Mouse (Mus musculus): Measurements from ENCODE around the gene Hist2h2ac.
A peak's percentile ranks its signal among the peaks of the same experiment; 100 is the strongest.
"Not testable (repeated sequence)": the region's sequence is repeated elsewhere in the genome, so short reads cannot be mapped to it uniquely, and the experiment has no call there.

Gene Hist2h2ac

DNA sequence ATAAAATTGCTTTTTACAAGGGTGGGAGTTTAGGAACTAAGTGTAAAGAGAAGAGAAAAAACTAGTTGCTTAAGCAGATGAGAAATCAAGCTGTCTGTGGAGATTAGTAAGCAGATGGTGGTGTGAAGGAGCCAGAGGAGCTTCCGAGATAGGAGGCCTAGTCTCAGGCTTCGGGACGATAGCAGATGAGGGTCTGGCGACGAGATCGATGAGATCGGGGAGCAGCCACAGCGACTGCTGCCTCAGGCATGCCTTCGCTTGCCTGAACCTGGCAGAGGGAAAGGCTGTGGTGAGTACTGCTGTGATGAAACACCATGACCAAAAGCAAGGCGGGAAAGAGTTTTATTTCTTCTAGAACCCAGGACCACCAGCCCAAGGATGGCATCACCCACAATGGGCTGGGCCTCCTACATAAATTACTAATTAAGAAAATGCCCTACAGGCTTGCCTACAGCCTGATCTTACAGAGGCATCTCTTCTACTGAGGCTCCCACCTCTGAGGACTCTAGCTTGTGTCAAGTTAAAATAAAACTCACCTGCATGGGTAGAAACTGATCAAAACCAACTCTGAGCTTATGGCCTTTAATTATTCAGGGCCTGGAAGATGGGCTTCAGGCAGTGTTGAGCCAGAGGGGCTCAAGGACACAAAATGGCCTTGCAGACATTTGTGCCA, 34.1 kb upstream of the Hist2h2ac start:
- TF ChIP-seq POU5F1 (IDR thresholded peaks at IDR 0.05; ENCODE audit: borderline replicate concordance, low read length) = no peak
- no peak for TF ChIP-seq CTCF (conservative IDR thresholded peaks at IDR 0.05; ENCODE audit: low read length)
- no peak for TF ChIP-seq NANOG (IDR thresholded peaks at IDR 0.05; ENCODE audit: borderline replicate concordance, low read length)
- Histone ChIP-seq H3K9me3 (ENCODE audit: low read length) (no peaks in the 10 kb centered on the region), H3K4me1 (replicated peaks; ENCODE audit: low read depth, low read length) (peaks cover 45% of the 10 kb centered on the region), H3K27me3 (ENCODE audit: insufficient read depth, low read length) (no peaks in the 10 kb centered on the region), H3K36me3 (ENCODE audit: insufficient read depth, low read length) (no peaks in the 10 kb centered on the region), H3K4me3 (replicated peaks; ENCODE audit: low read length) (peak overlapping the region; percentile 68)

DNA sequence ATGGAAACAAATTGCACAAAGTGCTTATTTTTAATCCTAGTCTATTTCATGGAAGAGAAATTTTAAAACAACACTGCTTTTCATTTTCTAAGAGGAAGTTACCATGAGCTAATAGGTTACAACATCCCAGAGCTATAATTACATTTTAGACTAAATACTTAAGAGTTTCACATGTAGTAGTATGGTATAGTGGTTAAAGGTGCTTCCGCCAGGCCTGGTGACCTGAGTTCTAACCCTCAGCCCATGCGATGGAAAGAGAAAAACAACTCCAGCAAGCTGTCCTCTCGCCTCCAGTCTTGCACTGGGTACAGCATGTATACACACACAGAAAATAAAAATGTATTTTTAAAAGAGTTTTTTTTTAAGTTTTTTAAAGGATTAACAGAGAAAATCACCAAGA, 31.1 kb upstream of the Hist2h2ac start:
- Histone ChIP-seq H3K36me3 (ENCODE audit: insufficient read depth, low read length) (peaks cover 8% of the 10 kb centered on the region; the same call in 1 of the 2 replicates), H3K4me1 (replicated peaks; ENCODE audit: low read depth, low read length) (peaks cover 52% of the 10 kb centered on the region), H3K4me3 (replicated peaks; ENCODE audit: low read length) (no peak overlapping the region), H3K9me3 (ENCODE audit: low read length) (no peaks in the 10 kb centered on the region), H3K27me3 (ENCODE audit: insufficient read depth, low read length) (no peaks in the 10 kb centered on the region)
- TF ChIP-seq CTCF (conservative IDR thresholded peaks at IDR 0.05; ENCODE audit: low read length) (no peak), NANOG (IDR thresholded peaks at IDR 0.05; ENCODE audit: borderline replicate concordance, low read length) (no peak), POU5F1 (IDR thresholded peaks at IDR 0.05; ENCODE audit: borderline replicate concordance, low read length) (no peak)

DNA sequence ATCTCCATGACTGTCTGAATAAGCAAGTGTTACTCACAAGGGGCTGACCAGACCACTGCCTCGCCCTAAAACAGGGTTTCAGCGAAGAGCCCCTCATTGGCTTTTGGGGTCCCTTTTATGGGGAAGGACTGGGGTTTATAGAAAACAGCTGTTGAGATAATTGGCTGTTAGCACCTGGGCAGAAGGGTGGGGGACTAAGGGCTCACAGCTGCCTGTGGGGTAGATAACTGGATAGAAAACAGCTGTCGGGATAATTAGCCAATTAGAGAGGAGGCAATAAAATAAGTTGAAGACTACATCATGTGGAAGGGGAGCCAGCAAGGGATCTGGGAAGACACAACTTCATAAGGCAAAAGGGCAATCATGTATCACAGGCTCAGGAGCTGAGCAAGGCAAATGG, 30.2 kb upstream of the Hist2h2ac start:
- TF ChIP-seq POU5F1 (IDR thresholded peaks at IDR 0.05; ENCODE audit: borderline replicate concordance, low read length) (no peak), CTCF (conservative IDR thresholded peaks at IDR 0.05; ENCODE audit: low read length) (no peak), NANOG (IDR thresholded peaks at IDR 0.05; ENCODE audit: borderline replicate concordance, low read length) (no peak)
- Histone ChIP-seq H3K27me3 (ENCODE audit: insufficient read depth, low read length) (no peaks in the 10 kb centered on the region), H3K36me3 (ENCODE audit: insufficient read depth, low read length) (peaks cover 8% of the 10 kb centered on the region; the same call in 1 of the 2 replicates), H3K4me3 (replicated peaks; ENCODE audit: low read length) (no peak overlapping the region), H3K4me1 (replicated peaks; ENCODE audit: low read depth, low read length) (peaks cover 45% of the 10 kb centered on the region), H3K9me3 (ENCODE audit: low read length) (no peaks in the 10 kb centered on the region)

DNA sequence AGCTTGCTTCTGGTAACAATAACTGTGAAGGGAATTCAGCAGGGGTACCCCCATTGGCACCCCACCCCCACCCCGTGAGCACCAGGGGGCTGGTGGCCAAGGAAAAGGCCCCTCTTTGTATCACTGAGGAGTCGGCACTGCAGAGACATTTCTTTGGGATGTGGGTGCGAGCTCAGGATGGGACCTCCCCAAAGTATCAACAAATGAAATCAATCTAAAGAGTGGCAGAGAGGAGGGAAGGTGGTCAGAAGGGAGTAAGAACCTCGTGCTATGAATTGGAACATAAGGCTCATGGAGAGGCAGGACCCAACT, 28.3 kb upstream of the Hist2h2ac start:
- Histone ChIP-seq H3K27me3 (ENCODE audit: insufficient read depth, low read length) (no peaks in the 10 kb centered on the region), H3K4me1 (replicated peaks; ENCODE audit: low read depth, low read length) (peaks cover 37% of the 10 kb centered on the region), H3K36me3 (ENCODE audit: insufficient read depth, low read length) (peaks cover 8% of the 10 kb centered on the region; the same call in 1 of the 2 replicates), H3K4me3 (replicated peaks; ENCODE audit: low read length) (peak overlapping the region; percentile 78), H3K9me3 (ENCODE audit: low read length) (no peaks in the 10 kb centered on the region)
- TF ChIP-seq POU5F1 (IDR thresholded peaks at IDR 0.05; ENCODE audit: borderline replicate concordance, low read length) = no peak
- TF ChIP-seq NANOG (IDR thresholded peaks at IDR 0.05; ENCODE audit: borderline replicate concordance, low read length) = no peak
- no peak for TF ChIP-seq CTCF (conservative IDR thresholded peaks at IDR 0.05; ENCODE audit: low read length)

DNA sequence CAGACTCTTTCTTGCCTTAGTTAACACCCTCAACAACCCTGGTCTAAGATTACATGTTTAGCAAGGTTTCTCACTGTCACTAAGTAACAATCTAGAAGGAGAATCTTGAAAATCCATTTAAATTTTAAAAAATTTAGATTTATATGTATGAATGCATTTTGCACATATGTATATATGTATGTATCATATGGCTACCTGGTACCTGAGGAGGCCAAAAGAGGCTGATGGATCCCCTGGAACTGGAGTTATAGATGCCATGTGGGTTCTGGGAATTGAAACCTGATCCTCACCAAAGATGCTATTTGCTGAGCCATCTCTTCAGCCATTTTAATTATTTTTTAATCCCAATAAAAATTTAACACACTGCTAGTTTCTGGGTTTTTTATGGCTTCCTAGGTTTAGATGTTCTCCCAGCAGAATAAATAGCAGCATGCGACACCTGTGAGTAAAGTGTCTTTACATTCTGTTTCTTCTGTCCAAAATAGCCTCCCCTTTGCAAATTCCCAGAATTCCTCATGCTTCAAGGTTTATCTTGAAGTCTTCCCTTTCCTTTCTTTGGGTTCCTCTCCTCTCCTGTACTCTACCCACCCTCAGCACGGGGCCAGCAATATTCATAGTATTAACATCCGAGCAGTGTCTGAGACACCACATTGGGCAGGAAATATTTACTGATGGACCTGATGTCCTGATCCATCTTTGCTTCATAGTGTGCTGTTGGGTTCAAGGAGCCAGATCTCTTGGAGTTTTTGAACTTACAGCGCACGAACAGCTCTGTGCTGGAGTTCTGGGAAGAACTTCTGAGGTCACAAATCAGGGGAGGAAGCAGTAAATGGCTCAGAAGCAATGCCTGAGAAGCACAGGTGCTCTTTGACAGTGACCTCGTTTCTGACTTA, 27.7 kb upstream of the Hist2h2ac start:
- Histone ChIP-seq H3K27me3 (ENCODE audit: insufficient read depth, low read length) (no peaks in the 10 kb centered on the region), H3K9me3 (ENCODE audit: low read length) (no peaks in the 10 kb centered on the region), H3K4me1 (replicated peaks; ENCODE audit: low read depth, low read length) (peaks cover 43% of the 10 kb centered on the region), H3K36me3 (ENCODE audit: insufficient read depth, low read length) (peaks cover 8% of the 10 kb centered on the region; the same call in 1 of the 2 replicates), H3K4me3 (replicated peaks; ENCODE audit: low read length) (peak overlapping the region; percentile 78)
- TF ChIP-seq NANOG (IDR thresholded peaks at IDR 0.05; ENCODE audit: borderline replicate concordance, low read length) = no peak
- TF ChIP-seq POU5F1 (IDR thresholded peaks at IDR 0.05; ENCODE audit: borderline replicate concordance, low read length) = no peak
- TF ChIP-seq CTCF (conservative IDR thresholded peaks at IDR 0.05; ENCODE audit: low read length) = no peak

DNA sequence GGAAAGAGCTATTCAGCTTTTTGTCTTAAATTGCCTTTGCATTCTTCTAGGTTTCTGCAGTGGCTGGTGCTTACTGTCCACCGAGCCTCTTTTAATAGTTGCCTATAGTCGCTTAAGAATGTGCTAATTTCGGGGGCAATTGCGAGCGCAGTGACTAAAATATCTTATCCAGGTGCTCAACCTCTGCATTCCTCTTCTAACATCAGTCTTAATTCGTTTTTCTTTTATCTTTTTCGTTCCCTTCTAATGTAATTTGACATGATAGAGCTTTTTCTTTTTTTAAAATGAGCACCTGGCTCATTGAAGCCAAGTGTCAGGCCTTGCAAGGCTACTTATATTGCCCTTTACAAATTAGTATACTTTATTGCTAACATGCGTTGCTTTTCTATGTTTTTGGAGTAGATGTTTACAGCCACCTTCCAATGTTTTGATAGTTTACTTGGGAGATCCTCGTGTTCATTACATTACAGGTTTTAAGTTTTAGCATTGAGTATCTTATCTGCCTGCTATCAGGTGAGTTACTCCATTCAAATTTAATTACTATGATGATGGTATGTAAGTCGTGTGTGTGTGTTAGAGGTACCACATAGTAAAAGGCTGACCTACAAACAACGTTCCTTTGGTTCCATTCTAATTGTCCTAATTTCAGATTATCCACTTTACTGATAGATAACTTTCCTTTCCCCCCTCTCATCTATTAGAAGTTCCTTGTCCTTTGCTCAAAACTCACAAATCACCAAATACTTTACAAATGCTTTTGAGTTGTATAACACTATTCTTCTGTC, 26.9 kb upstream of the Hist2h2ac start:
- Histone ChIP-seq H3K9me3 (ENCODE audit: low read length) (no peaks in the 10 kb centered on the region), H3K36me3 (ENCODE audit: insufficient read depth, low read length) (peaks cover 8% of the 10 kb centered on the region; the same call in 1 of the 2 replicates), H3K4me3 (replicated peaks; ENCODE audit: low read length) (peak overlapping the region; percentile 78), H3K27me3 (ENCODE audit: insufficient read depth, low read length) (no peaks in the 10 kb centered on the region), H3K4me1 (replicated peaks; ENCODE audit: low read depth, low read length) (peaks cover 51% of the 10 kb centered on the region)
- no peak for TF ChIP-seq CTCF (conservative IDR thresholded peaks at IDR 0.05; ENCODE audit: low read length)
- TF ChIP-seq NANOG (IDR thresholded peaks at IDR 0.05; ENCODE audit: borderline replicate concordance, low read length) = no peak
- TF ChIP-seq POU5F1 (IDR thresholded peaks at IDR 0.05; ENCODE audit: borderline replicate concordance, low read length) = no peak

DNA sequence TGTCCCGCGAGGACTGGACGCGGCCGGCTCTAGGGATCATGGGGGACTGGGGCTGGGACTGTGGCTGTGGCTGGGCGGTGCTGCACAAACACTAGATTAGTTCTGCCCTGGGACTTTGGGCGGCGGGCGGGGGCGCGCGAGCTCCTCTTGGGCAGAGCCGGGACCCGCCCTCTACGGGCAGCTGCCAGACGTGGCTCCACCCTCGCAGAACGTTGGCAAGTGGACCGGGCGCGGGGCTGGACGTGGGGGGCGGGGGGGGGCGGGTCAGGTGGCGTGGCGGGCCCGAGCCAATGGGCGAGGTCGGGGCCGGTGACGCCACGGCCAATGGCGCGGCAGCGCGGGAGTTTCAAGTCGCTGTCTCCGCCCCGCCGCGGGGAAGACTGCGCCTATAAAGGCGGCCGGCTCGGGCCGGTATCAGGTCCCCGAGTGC, 25.8 kb upstream of the Hist2h2ac start, which contains the start of gene Hist2h3c1:
TSS of gene Hist2h3c1 (plus strand) at position 259 of the 430 bp plus-strand sequence.
- H3K36me3 ChIP-seq (ENCODE audit: insufficient read depth, low read length); H3K27me3 ChIP-seq (ENCODE audit: insufficient read depth, low read length); H3K9me3 ChIP-seq (ENCODE audit: low read length): not testable (repeated sequence)
- Histone ChIP-seq H3K4me3 (replicated peaks; ENCODE audit: low read length) (peak within 1 kb of the TSS; percentile 78), H3K4me1 (replicated peaks; ENCODE audit: low read depth, low read length) (peaks cover 62% of the 10 kb centered on the region)

DNA sequence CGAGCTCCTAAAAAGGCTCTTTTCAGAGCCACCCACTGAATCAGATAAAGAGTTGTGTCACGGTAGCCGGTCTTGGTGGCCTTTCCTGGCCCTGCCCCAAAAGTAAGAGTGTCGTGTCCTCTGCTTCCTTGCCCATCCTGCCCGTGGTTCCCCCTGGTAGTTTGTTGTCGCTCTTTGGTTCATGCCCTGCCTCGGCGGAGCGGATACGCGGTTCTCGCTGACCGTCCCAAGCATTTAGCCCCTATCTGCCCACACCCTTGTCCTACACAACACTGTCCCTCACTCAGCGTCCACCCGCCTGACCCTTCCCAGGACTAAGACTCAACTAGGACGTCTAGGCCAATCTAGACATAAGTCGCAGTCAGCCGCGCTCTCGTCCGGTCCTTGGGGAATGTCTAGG, 25.3 kb upstream of the Hist2h2ac start:
- H3K4me1 ChIP-seq (replicated peaks; ENCODE audit: low read depth, low read length) = peaks cover 66% of the 10 kb centered on the region
- not testable (repeated sequence) for H3K36me3 ChIP-seq (ENCODE audit: insufficient read depth, low read length); H3K4me3 ChIP-seq (replicated peaks; ENCODE audit: low read length); H3K27me3 ChIP-seq (ENCODE audit: insufficient read depth, low read length); H3K9me3 ChIP-seq (ENCODE audit: low read length)

DNA sequence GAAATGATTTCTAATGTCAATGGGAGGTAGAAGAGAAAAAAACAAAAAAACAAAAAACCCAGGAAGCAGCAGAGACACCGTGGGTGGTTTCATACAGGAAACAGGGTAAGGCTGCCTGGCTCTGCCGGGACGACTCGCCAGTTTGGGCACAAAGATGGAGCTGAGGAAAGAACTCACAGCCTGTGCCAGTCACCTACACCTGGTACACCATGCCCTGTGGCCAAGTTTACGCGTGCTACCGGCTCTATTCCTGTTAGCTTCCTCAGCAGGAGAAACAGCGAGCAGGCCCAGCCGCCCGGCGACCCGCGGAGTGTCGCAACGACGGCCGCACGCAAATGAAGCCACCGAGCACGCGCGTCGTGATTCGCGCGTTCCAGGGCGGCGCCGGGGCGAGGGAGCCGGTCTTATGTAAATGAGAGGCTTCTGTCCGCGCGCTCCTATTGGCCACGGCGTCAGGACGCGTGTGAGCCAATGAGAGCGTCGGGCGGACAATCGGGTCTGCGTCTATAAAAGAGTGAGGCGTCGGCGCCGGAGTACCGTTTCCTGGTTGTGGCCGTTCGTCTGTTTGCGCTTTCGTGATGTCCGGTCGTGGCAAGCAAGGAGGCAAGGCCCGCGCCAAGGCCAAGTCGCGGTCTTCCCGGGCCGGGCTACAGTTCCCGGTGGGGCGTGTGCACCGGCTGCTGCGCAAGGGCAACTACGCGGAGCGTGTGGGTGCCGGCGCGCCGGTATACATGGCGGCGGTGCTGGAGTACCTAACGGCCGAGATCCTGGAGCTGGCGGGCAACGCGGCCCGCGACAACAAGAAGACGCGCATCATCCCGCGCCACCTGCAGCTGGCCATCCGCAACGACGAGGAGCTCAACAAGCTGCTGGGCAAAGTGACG, 24.6 kb upstream of the Hist2h2ac start, which contains the start of gene Hist2h2aa1:
TSS of gene Hist2h2aa1 (plus strand) at position 495 of the 884 bp plus-strand sequence.
- Histone ChIP-seq H3K4me1 (replicated peaks; ENCODE audit: low read depth, low read length) (peaks cover 62% of the 10 kb centered on the region), H3K4me3 (replicated peaks; ENCODE audit: low read length) (peak within 1 kb of the TSS; percentile 82)
- not testable (repeated sequence) for H3K27me3 ChIP-seq (ENCODE audit: insufficient read depth, low read length); H3K9me3 ChIP-seq (ENCODE audit: low read length); H3K36me3 ChIP-seq (ENCODE audit: insufficient read depth, low read length)

All from E14TG2a.4 (cell line).